ENCODE assay signal across 11 mouse cellular contexts in genomic region chr9:32434241-32435213, GRCm38 (mm10).
DNase-seq lines count a peak whose midpoint lies in the region; ATAC-seq and TF ChIP-seq lines count a peak whose summit lies in the region.
"Had no signal": no experiment of that assay in that cellular context is flagged by ENCODE, and none has a peak within 500 bp of the region (broad histone marks: within the 10 kb centered on the region; RNA-seq: fewer than 3 reads in every experiment).

No protein-coding gene starts in this region.

- no peak for DNase-seq in forebrain, embryonic 10.5 days (ENCODE audit: extremely low spot score, low spot score)
- no peak for DNase-seq in limb, embryonic 10.5 days (ENCODE audit: low spot score)
- DNase-seq in gastrocnemius, postnatal 14 days: peak; percentile 21
- DNase-seq in midbrain, embryonic 11.5 days (ENCODE audit: low spot score, missing footprints): peak; percentile 88
- DNase-seq: kidney, adult 2 months had no signal

- H3K4me2 ChIP-seq in forebrain, embryonic 16.5 days (ENCODE audit: low read length): no peak overlapping the region
- H3K4me2 ChIP-seq in limb, embryonic 12.5 days: no peak overlapping the region
- H3K4me2 ChIP-seq in midbrain, embryonic 11.5 days: no peak overlapping the region
- H3K4me2 ChIP-seq in intestine, postnatal 0 days (replicated peaks; ENCODE audit: low read depth): no peak overlapping the region
- H3K4me2 ChIP-seq: neural tube, embryonic 13.5 days had no signal

- no peak overlapping the region for H3K27ac ChIP-seq in forebrain, embryonic 16.5 days (ENCODE audit: low read length)
- H3K27ac ChIP-seq in forebrain, embryonic 10.5 days: no peak overlapping the region
- H3K27ac ChIP-seq in limb, embryonic 12.5 days: peak overlapping the region; percentile 75
- H3K27ac ChIP-seq in limb, embryonic 10.5 days: no peak overlapping the region
- H3K27ac ChIP-seq in midbrain, embryonic 11.5 days (ENCODE audit: low read depth, low read length): no peak overlapping the region
- no peak overlapping the region for H3K27ac ChIP-seq in intestine, postnatal 0 days (ENCODE audit: low read depth, low read length)
- H3K27ac ChIP-seq: macrophage; neural tube, embryonic 13.5 days had no signal

- no peaks in the 10 kb centered on the region for H3K9me3 ChIP-seq in forebrain, embryonic 16.5 days (ENCODE audit: control insufficient read depth, low read length)
- no peaks in the 10 kb centered on the region for H3K9me3 ChIP-seq in forebrain, embryonic 10.5 days
- no peaks in the 10 kb centered on the region for H3K9me3 ChIP-seq in limb, embryonic 12.5 days
- no peaks in the 10 kb centered on the region for H3K9me3 ChIP-seq in limb, embryonic 10.5 days (replicated peaks)
- no peaks in the 10 kb centered on the region for H3K9me3 ChIP-seq in midbrain, embryonic 11.5 days (ENCODE audit: control insufficient read depth, low read length)
- no peaks in the 10 kb centered on the region for H3K9me3 ChIP-seq in intestine, postnatal 0 days (ENCODE audit: control insufficient read depth)
- H3K9me3 ChIP-seq: neural tube, embryonic 13.5 days had no signal

- no peak overlapping the region for H3K9ac ChIP-seq in forebrain, embryonic 16.5 days (replicated peaks; ENCODE audit: low read depth, low read length)
- no peak overlapping the region for H3K9ac ChIP-seq in limb, embryonic 12.5 days (replicated peaks)
- H3K9ac ChIP-seq in midbrain, embryonic 11.5 days (ENCODE audit: low read length): no peak overlapping the region
- H3K9ac ChIP-seq in intestine, postnatal 0 days (ENCODE audit: low read depth, low read length): no peak overlapping the region
- H3K9ac ChIP-seq: neural tube, embryonic 13.5 days had no signal

- 54% methylated on average over 19 of the region's 19 CpGs for WGBS in forebrain, embryonic 16.5 days
- WGBS in forebrain, embryonic 10.5 days: 74% methylated on average over 19 of the region's 19 CpGs
- WGBS in limb, embryonic 12.5 days: 79% methylated on average over 19 of the region's 19 CpGs
- 88% methylated on average over 19 of the region's 19 CpGs for WGBS in limb, embryonic 10.5 days
- 61% methylated on average over 19 of the region's 19 CpGs for WGBS in midbrain, embryonic 11.5 days
- 84% methylated on average over 19 of the region's 19 CpGs for WGBS in intestine, postnatal 0 days

- no peak for TF ChIP-seq CTCF in intestine, postnatal 0 days (IDR thresholded peaks at IDR 0.05; ENCODE audit: low read depth)

- peaks cover 5% of the 10 kb centered on the region for H3K4me1 ChIP-seq in forebrain, embryonic 16.5 days (replicated peaks; ENCODE audit: control insufficient read depth, insufficient read depth, low read length)
- H3K4me1 ChIP-seq in forebrain, embryonic 10.5 days: peaks cover 13% of the 10 kb centered on the region
- H3K4me1 ChIP-seq in limb, embryonic 12.5 days (replicated peaks): peaks cover 23% of the 10 kb centered on the region
- H3K4me1 ChIP-seq in limb, embryonic 10.5 days: 0 out of 2 replicates have a peak, but pooled peaks cover 2% of the 10 kb centered on the region
- peaks cover 2% of the 10 kb centered on the region; the same call in 1 of the 2 replicates for H3K4me1 ChIP-seq in midbrain, embryonic 11.5 days (ENCODE audit: control insufficient read depth, insufficient read depth, low read length)
- no peaks in the 10 kb centered on the region for H3K4me1 ChIP-seq in intestine, postnatal 0 days (replicated peaks; ENCODE audit: control insufficient read depth, insufficient read depth, low read length)
- H3K4me1 ChIP-seq: neural tube, embryonic 13.5 days had no signal

- peak; percentile 50; the same call in 1 of the 2 replicates for ATAC-seq in forebrain, embryonic 16.5 days
- no peak for ATAC-seq in limb, embryonic 12.5 days (ENCODE audit: insufficient number of reproducible peaks, insufficient read depth, low FRiP score, low TSS enrichment, low read depth)
- no peak; the same call in 1 of the 2 replicates for ATAC-seq in midbrain, embryonic 11.5 days (ENCODE audit: low FRiP score)
- ATAC-seq in erythroid progenitor cell, adult 5-6 weeks (replicated peaks; ENCODE audit: low FRiP score, poor library complexity, severe bottlenecking): no peak
- no peak for ATAC-seq in intestine, postnatal 0 days

- intact Hi-C loops in gastrocnemius, postnatal 14 days (cut with DNase I; ENCODE audit: low total_unique reads): no loop called here

- no peaks in the 10 kb centered on the region for H3K27me3 ChIP-seq in forebrain, embryonic 16.5 days (replicated peaks; ENCODE audit: control insufficient read depth, insufficient read depth, low read length)
- H3K27me3 ChIP-seq in forebrain, embryonic 10.5 days (ENCODE audit: poor library complexity, severe bottlenecking): no peaks in the 10 kb centered on the region; the same call in 1 of the 2 replicates
- H3K27me3 ChIP-seq in limb, embryonic 12.5 days: no peaks in the 10 kb centered on the region
- H3K27me3 ChIP-seq in limb, embryonic 10.5 days (ENCODE audit: low read depth, poor library complexity, severe bottlenecking): no peaks in the 10 kb centered on the region
- no peaks in the 10 kb centered on the region for H3K27me3 ChIP-seq in midbrain, embryonic 11.5 days (ENCODE audit: control insufficient read depth, insufficient read depth, low read length)
- no peaks in the 10 kb centered on the region for H3K27me3 ChIP-seq in intestine, postnatal 0 days (replicated peaks; ENCODE audit: control insufficient read depth, insufficient read depth, low read length)
- H3K27me3 ChIP-seq: neural tube, embryonic 13.5 days had no signal

- no peak overlapping the region for H3K4me3 ChIP-seq in forebrain, embryonic 16.5 days (replicated peaks; ENCODE audit: low read length)
- no peak overlapping the region for H3K4me3 ChIP-seq in forebrain, embryonic 10.5 days
- H3K4me3 ChIP-seq in limb, embryonic 12.5 days (replicated peaks): no peak overlapping the region
- H3K4me3 ChIP-seq in limb, embryonic 10.5 days: no peak overlapping the region
- no peak overlapping the region for H3K4me3 ChIP-seq in midbrain, embryonic 11.5 days (ENCODE audit: low read depth, low read length)
- no peak overlapping the region for H3K4me3 ChIP-seq in intestine, postnatal 0 days (ENCODE audit: low read depth, low read length)
- H3K4me3 ChIP-seq: neural tube, embryonic 13.5 days had no signal

- H3K36me3 ChIP-seq in forebrain, embryonic 16.5 days (ENCODE audit: control insufficient read depth, insufficient read depth): no peaks in the 10 kb centered on the region
- H3K36me3 ChIP-seq in forebrain, embryonic 10.5 days (replicated peaks): peaks cover 7% of the 10 kb centered on the region; the same call in 1 of the 2 replicates
- H3K36me3 ChIP-seq in limb, embryonic 12.5 days: peaks cover 90% of the 10 kb centered on the region
- H3K36me3 ChIP-seq in limb, embryonic 10.5 days: peaks cover 96% of the 10 kb centered on the region
- H3K36me3 ChIP-seq in midbrain, embryonic 11.5 days (ENCODE audit: control insufficient read depth, insufficient read depth, low read length): no peaks in the 10 kb centered on the region
- no peaks in the 10 kb centered on the region for H3K36me3 ChIP-seq in intestine, postnatal 0 days (ENCODE audit: control insufficient read depth, insufficient read depth)
- H3K36me3 ChIP-seq: neural tube, embryonic 13.5 days had no signal

Comparison
In these comparisons a context has a peak if more than half of its experiments do, and no peak if none do; other contexts are left out.
1. DNase-seq: peak in gastrocnemius, postnatal 14 days (single experiment) and midbrain, embryonic 11.5 days (single experiment); none in forebrain, embryonic 10.5 days (single experiment) and limb, embryonic 10.5 days (single experiment).